Mouse (Mus musculus): Measurements from ENCODE around the gene Klk15. TPM values are rescaled to one million over a fixed set of nuclear protein-coding genes. Genes with fewer than 3 reads are reported as not detected.
"Not testable (repeated sequence)": the region's sequence is repeated elsewhere in the genome, so short reads cannot be mapped to it uniquely, and the experiment has no call there.

Klk15 gene
- total RNA-seq (2022): not detected

DNA sequence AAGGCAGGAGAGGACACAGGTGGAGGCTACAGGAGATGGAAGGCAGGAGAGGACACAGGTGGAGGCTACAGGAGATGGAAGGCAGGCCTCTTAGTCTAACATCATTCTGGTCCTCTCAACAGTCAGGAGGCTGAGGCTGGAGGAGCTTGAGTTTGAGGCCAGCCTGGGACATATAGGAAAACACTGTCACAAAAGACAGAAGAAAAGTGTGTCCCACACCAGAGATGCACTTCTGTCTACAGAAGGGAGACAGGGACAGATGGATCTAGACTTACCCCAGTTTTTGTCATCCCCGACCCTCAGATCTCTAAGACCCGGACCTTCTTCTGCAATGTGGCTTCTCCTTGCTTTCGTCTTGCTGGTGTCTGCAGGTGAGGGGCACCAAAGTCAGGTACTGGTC lies at the start of gene Klk15:
Klk15 (plus strand) TSS at position 301 of the 400 bp plus-strand sequence.
- DNase-seq (ENCODE audit: low spot score in 2 of 2): no peak

DNA sequence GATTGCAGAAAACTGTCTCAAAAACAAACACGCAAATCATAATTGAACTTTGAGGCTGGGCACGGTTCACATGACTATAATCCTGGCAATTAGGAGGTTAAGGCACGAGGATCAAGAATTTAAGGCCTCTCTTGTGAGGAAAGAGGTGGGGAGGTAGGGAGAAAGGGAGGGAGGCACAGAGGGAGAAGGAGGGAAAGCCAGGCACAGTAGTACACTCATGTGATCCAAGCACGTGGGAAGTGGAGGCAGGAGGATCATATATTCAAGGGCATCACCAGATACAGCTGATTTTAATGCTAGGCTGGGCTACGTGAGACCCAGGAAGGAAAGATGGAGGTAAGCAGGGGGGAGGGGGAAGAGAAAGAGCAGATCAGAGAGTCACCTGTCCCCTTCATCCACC lies 42.2 kb upstream of the Klk15 start:
- no peak for DNase-seq (ENCODE audit: low spot score in 2 of 2)

DNA sequence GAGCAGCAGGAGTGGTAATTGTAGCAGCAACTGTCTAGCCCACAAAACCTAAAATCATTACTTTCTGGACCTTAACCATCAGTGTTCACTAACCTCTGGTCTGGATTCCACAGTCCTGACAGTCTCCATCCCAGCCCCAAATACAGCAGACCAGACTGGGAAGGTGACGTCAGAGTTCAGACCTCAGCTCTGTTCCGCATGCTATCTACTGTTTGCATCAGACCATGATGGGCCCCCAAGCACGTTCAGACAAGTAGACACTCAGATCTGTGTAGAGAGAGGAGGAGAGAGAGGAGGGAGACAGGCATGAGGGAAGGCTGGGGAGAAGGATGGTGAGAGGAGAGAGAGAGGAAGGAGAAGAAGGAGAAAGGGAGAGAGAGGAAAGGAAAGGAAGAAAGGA lies 41.8 kb upstream of the Klk15 start:
- no peak for DNase-seq (ENCODE audit: low spot score in 2 of 2)

DNA sequence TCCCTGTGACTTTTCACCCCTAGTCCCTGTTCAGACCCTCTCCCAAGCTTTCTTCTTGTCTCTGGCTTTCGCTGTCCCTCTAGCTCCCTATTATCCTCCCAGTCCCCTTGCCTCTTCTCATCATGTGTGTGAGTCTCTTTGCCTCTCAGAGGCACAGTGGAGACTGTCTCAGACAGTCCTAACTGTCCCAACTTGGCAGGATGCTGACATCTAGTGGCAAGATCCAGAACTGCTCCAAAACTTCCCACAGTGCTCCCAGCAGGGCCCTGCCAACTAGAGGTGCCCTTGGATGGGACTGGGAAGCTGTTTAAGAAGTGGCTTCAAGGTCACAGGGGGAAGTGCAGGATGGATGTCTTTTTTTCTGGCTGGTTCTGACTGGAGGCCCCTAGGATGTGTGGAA lies 38.7 kb upstream of the Klk15 start:
- peak; percentile 76 to 92 for DNase-seq (ENCODE audit: low spot score in 2 of 2)

DNA sequence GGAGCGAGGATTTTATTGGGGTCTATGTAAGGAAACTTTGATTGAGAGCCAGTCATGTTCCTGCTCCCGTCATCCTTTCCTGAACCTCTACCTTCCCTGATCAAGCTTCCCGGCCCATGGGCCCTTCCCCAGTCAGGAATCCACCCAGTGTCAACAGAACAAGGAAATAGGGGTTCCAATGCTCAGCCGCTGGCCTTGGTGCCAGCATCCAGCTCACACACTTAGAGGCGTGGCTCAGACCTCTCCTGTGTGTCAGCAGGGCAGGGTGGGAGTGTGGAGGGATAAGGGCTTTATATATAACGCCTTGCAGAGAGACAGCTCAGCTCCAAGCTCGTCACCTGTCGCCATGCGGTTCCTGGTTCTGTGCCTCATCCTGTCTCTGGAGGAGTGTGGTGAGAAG lies 18.7 kb upstream of the Klk15 start:
- no peak for DNase-seq (ENCODE audit: low spot score in 2 of 2)

DNA sequence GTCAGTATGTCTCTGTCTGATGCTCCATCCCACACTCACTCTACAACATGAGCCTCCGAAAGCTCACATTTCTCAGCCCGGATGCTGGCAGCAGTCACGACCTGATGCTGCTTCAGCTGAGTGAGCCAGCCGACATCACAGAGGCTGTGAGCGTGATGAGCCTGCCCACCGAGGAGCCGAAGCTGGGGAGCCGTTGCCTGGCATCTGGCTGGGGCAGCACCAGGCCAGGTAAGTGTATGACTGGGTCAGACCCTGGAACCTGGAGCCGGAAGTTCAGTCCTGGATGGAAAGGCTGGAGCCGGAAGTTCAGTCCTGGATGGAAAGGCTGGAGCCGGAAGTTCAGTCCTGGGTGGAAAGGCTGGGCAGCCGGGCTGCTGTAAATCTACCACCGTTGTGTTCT lies 15.1 kb upstream of the Klk15 start:
- no peak for DNase-seq (ENCODE audit: low spot score in 2 of 2)

DNA sequence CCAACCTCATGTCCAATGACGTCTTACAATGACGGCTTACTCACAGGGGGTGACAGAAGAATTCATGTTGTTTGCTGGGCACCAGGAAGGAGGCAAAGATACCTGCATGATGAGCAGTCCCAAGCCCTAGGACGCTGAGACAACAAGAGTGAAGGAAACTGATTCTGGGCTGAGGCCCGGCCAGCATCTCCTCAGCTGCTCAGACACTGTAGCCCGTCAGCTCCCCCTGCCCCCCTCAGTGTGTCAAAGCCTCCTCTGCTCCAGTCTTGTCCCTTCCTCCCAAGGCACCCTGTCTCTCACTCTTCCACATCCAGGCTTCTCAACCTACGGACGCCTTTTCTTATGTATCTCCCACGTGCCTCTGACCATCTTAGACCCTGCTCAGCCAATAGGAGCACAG lies 14.7 kb upstream of the Klk15 start:
- no peak for DNase-seq (ENCODE audit: low spot score in 2 of 2)

DNA sequence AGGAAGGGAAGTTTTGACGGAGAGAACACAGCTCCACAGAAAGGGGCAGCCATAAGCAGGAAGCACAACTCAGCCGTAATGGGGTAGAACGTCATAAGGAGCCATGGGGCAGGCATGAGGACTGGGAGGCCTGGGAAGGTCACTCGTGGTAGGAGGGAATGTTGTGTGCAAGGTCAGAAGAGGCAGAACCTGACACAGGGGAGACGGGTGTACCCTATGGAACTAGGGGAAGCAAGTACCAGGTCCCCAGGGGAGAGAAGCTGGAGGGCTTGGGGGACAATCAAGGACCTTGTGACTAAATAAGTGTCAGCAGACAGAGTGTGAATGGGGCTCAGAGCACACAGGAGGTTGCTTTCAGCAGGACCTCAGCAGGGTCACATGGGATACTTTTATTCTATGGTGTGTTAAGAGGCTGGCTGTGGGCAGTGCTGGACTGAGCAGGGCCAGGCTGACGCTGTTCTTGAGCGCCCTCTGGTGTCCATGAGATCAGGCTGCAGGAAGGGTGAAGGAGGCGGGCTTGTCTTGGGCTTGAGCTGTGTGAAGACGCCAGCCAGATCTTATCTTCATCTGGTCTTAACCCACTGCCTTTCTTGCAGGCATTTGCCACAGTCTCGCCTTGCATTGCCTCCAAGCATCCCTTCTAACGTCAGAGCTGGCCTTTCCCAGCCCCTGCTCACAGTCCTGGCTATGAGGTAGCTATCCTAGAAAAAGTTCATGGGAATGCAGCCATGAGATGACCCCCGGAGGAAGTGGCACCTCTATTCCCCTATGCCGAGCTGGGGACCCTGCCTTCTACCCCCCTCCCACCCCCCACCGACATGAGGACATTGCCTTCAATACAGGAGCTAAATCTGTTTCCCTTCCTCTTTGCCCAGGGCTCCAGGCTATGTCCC lies 13.7 kb upstream of the Klk15 start:
- peak; percentile 15 to 69 for DNase-seq (ENCODE audit: low spot score in 2 of 2)

DNA sequence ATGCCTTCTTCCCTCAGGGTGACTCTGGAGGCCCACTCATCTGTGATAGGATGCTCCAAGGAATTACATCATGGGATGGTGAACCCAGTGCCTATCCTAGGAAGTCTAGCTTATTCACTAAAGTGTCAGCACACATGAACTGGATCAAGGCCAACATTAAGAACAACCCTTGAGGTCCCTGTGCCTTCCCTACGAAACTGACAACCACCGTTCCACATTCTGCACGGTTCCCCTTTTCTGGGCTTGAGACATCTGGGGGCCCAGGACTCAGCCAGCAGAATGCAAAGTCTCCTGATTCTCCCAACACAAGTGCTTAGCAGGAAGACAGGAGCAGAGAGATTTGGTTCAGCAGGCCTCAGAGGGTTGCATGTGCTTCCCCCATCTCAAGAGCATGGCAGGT lies 13.0 kb upstream of the Klk15 start:
- DNase-seq (ENCODE audit: low spot score in 2 of 2): no peak

DNA sequence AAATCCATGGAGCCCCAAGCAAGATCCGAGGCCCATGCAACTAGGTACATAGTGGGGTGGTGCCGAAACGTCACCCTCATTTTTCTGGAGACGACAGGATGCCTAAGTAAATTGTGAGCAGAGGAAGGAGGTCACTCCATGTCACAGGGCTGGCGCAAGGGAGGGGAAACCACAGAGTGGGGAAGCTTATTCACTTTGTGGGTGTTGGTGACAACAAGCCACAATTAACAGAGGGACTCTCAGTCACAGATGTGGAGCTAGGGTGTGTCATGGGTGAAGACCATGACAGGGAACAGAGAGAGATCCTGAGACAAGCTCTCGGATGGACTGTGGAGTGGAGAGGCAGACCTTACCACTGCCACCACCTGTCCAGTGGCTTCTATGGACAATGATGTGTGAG lies 12.5 kb upstream of the Klk15 start:
- no peak for DNase-seq (ENCODE audit: low spot score in 2 of 2)

DNA sequence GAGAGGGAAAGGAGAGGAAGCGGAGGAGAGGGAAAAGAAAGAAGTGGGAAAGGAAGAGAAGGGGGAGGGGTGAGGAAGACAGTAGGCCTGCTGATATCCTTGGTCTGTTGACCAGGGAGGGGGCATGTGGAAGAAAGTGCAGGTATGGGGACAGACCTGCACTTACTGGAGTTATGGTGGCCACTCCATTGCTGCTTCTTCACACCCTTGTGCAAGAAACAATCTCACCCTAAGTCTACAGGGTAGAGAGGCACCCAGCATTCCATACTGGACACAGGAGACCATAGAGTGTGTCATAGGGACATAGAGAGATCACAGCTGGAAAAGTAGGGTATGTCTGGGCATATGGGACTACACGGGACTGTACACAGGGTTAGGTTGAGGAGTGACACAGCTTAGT lies 11.6 kb upstream of the Klk15 start:
- no peak for DNase-seq (ENCODE audit: low spot score in 2 of 2)

DNA sequence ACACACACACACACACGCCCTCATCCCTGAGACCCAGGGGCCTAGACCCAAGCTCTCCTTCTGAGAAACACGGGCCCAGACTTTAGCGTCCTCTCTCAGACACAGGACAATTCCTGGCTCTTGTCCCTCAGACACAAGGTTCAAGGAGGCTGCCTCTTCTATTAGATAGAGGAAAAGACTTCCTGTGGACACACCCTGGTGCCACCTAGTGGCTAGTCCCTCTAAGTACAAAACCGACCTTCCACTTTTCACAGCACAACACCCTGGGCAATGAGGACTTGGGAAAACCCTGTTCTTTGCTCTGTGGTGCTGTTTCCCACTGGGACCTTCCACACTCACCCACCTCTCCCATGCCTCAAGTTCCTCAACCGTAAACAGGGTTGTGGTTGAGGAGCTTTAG lies 7.6 kb upstream of the Klk15 start:
- DNase-seq (ENCODE audit: low spot score in 2 of 2): no peak

DNA sequence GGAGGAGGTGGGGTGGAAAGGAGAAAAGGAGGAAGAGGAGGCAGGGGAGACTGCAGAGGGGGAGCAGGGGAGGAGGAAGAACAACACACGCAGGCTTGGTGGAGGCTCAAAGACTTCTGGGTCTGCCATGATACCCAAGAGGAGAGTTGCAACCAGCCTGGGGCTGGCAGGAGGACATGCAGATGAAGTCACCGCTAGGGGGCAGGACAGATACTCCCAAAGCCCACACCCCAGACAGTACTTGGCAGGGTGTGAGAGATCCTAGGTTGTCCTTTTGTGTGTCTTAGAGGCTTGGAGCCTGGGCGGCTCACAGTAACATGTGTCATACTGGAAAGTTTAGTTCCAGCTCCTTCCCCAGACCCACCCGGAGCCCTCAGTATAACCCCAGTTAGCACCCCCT lies 5.0 kb upstream of the Klk15 start:
- DNase-seq (ENCODE audit: low spot score in 2 of 2): no peak

DNA sequence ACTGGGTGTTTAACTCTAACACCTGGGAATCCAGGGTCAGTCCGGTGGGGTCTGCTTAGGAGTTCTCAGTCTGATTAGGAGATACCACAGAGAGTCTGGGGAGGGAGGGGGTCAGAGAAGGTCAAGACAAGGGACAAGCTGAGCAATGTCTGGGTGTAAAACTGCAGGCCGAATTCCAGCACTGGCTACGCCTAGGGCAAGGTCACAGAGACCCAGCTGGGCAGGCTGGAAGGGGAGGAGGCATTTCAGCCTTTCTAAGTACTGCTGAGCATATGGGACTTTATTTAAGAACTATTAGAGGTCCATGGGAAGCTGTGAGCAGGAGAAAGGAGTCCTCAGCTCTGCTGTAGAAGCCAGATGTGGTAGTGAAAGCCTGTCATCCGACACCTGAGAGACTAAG lies 1.2 kb upstream of the Klk15 start:
- no peak for DNase-seq (ENCODE audit: low spot score in 2 of 2)

DNA sequence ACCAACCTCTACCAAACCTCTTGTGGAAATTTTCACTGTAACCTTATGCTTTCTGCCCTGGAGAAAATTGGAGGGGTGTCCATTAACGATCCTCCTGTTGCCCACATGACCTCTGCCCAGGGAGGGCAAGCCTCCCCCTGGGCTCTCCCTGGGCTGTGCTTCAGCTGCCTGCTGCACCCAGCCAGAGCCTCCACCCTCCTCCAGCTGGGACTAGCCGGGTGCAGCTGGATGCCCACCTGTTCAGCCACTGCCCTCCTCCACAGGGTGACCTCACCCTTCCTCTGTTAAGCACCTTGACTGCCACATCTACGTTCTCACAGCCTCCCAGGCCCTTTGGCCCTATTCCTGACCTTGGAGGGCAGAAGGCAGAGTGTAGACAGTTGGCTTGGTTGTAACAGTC lies 1.2 kb downstream of the Klk15 start:
- no peak for DNase-seq (ENCODE audit: low spot score in 2 of 2)

DNA sequence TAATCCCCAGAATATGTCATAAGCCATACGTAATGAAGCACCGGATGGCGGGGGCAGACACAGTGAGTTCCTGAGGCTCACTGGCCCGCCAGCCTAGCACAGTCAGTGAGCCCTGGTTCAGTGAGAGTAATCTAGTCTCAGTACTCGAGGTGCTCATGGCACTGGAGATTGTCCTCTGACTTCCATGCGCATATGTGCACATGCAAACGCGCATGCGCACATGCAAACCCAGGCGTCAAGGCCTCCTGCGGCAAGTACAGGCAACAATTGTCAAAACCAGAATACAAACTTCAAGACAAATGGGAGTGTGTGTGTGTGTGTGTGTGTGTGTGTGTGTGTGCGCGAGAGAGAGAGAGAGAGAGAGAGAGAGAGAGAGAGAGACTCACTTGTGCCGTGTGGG lies 3.0 kb downstream of the Klk15 start:
- no peak for DNase-seq (ENCODE audit: low spot score in 2 of 2)

DNA sequence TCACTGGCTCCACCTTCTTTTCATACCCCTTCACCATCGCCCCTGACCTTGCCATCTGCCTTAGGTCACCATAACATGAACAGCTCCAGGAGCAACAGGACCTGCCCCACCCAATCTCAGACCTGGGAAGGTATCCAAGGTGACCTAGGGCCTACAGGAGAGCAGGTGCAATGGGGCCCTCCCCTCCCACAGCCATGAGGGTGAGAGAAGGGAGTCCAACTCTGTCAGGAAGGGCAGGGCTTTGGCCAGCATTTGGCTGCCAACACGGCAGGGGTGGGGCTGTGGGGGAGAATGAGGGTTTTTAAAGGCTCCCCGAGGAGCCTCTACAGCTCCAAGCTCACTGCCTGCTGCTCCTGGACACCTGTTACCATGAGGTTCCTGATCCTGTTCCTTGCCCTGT lies 8.8 kb downstream of the Klk15 start:
- DNase-seq (ENCODE audit: low spot score in 2 of 2): not testable (repeated sequence)

DNA sequence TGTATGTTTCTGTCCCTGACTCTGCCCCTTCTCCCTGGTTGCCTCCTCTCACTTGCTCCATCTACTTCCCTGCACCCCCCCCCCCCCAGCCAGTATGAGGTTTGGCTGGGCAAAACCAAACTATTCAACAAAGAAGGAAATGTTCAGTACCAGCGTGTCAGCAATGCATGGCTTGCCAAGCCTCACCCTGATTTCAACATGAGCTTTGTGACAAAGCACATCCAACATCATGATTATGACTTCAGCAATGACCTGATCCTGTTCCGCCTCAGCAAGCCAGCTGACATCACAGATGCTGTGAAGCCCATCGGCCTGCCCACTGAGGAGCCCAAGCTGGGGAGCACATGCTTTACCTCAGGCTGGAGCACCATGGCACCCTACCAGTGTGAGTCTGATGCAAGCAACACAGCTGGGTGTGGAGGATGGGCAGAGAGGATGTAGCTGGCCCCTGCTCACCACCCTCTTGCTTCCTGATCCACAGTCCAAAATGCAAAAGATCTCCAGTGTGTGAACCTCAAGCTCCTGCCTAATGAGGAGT lies 11.3 kb downstream of the Klk15 start:
- no peak for DNase-seq (ENCODE audit: low spot score in 2 of 2)

DNA sequence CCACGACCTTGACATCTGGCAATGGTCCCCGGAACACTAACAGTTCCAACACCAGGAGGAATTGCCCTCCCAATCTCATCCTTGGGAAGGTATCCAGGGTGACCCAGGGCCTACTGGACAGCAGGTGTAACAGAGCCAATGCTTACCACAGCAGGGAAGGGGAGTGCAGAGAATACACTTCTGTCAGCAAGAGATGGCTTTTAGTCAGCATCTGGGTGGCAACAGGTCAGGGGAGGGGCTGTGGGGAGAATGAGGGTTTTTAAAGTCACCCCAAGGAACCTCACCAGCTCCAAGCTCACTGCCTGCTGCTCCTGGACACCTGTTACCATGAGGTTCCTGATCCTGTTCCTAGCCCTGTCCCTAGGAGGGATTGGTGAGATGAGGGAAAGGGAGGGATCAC lies 16.8 kb downstream of the Klk15 start, which contains the start of gene Klk1b8:
Klk1b8 (plus strand) TSS at position 301 of the 400 bp plus-strand sequence.
- DNase-seq (ENCODE audit: low spot score in 2 of 2): no peak

DNA sequence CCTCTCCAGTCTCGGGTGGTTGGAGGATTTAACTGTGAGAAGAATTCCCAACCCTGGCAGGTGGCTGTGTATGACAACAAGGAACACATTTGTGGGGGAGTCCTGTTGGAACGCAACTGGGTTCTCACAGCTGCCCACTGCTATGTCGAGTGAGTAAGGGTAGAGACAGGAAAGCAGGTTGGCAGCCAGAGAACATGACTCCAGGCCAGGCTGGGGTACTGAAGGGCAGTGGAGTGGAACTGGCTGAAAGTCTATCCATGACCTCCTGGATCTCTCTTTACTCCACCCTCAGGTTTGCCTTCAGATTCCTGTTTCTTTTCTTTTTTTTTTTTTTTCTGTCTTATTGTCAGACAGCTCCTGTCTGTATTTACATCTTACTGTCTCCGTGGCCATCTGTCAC lies 19.2 kb downstream of the Klk15 start:
- DNase-seq (ENCODE audit: low spot score in 2 of 2): peak; percentile 5 to 28

DNA sequence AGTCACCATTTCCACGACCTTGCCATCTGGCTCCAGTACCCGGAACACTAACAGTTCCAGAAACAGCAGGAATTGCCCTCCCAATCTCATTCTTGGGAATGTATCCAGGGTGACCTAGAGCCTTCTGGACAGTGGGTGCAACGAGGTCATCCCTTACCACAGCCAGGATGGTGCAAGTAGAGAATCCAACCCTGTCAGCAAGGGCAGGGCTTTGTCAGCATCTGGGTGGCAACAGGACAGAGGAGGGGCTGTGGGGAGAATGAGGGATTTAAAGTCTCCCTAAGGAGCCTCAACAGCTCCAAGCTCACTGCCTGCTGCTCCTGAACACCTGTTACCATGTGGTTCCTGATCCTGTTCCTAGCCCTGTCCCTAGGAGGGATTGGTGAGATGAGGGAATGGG lies 32.9 kb downstream of the Klk15 start, which contains the start of gene Klk1b1:
Klk1b1 (plus strand) TSS at position 301 of the 400 bp plus-strand sequence.
- DNase-seq (ENCODE audit: low spot score in 2 of 2): no peak

DNA sequence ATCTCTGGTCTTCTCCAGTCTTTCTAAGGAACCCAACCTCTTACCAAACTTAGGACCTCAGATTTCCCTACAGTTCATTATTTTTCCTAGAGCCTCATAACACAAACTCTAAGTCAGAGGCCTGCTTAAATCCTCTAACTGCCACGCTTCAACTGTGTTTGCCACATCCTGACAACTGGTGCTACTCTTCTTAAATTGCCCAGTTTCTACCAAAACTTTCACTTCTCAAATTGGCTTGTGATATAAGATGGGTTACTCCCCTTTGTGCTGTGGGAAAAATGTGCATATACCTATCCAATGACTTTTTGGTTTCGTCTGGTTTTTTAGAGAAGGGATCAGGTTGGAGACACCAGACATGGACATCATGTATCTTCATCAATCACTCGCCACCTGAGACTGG lies 33.5 kb downstream of the Klk15 start:
- no peak for DNase-seq (ENCODE audit: low spot score in 2 of 2)

DNA sequence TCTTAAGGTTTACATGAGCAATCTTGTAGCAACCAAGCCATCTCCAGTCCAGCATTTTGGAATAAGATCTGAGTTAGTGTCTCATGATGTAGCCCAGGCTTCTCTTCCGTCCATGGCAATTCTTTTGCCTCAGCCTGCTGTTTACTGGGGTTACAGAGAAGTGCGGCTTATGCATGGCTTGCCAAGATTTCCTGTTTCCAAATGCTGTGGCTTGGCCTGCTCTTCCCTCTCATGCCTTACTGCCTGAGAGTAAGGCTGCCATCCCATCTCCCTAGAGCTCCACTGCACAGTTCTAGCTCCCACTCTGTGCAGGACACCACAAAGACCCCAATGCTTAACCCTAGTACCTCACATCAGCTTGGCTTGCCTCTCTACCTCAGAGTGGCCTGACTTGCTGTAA lies 34.1 kb downstream of the Klk15 start:
- DNase-seq (ENCODE audit: low spot score in 2 of 2): no peak
